Mouse (Mus musculus) CD8-positive naive resting alpha-beta T cell, adult 57 days (primary cell): ENCODE results near the gene Ndufv1. TPM values are rescaled to one million over a fixed set of nuclear protein-coding genes. Genes with fewer than 3 reads are reported as not detected.

Experiments used
- total RNA-seq: library from RNA; stranded (reverse); gene quantifications from one replicate; pipeline ENCODE4 v1.2.4, GENCODE M21; 2023

The Ndufv1 gene
- 109 TPM for total RNA-seq

DNA sequence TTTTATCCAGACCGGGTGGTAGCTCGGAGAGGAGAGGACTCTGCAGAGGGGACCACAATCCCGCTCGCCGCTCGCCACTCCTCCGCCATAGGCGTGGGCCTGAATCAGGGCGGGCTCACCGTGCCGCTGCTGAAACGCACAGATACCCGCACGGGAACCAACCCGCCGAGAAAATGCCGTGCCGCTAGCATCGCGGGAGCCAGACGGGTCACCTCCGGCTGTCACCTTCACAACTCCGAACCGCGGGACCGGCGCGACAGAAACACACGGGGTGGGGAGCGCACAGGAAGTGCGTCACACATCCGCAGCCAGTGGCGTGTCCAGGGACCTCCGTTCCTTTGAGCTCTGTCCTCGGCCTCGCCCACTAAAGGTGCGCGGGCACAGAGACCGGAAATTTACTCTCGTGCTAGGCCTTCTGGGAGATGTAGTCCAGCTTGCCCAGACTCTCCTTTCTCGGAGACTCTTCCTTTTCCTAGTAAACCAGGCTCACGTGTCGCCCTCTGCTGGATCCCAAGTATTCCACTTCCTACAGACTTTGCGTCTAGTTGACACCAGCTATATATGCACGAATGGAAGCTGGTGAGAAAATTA is at the start of gene Ndufv1:
Ndufv1 (minus strand) TSS at position 375 of the 591 bp plus-strand sequence.

DNA sequence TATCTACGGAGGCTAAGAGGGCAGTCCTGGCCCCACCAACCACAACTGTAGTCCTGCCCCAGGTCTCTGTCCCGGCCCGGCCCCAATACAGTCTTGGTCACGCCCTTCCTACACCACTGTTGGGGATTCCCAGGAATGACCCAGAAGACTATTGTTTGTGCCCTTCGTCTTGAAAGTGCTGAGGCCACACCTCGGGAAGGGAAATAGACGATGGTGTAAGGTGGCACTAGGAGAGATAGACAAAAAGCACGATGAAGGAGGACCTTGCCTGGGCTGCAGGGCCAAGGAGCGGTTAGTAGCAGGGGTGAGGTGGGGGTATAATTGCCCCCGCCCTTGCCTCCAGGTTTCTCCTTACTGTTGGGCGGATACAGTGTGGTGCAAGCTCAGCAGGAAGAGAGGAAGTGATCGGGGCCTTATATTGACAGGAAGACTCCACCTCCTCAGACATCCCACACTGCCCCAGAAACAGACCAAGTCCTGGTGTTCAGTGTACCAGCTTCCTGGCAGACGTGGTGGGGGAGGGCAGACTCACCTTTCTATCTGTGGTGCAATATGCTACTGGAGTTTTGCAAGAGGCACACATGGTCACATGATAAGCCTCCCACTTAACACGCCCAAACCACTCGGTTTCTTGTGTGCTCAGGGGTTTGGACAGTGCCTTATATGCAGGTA is 46.6 kb upstream of the Ndufv1 start, which contains the start of gene Gstp3:
Gstp3 (minus strand) TSS at position 501 of the 672 bp plus-strand sequence.

DNA sequence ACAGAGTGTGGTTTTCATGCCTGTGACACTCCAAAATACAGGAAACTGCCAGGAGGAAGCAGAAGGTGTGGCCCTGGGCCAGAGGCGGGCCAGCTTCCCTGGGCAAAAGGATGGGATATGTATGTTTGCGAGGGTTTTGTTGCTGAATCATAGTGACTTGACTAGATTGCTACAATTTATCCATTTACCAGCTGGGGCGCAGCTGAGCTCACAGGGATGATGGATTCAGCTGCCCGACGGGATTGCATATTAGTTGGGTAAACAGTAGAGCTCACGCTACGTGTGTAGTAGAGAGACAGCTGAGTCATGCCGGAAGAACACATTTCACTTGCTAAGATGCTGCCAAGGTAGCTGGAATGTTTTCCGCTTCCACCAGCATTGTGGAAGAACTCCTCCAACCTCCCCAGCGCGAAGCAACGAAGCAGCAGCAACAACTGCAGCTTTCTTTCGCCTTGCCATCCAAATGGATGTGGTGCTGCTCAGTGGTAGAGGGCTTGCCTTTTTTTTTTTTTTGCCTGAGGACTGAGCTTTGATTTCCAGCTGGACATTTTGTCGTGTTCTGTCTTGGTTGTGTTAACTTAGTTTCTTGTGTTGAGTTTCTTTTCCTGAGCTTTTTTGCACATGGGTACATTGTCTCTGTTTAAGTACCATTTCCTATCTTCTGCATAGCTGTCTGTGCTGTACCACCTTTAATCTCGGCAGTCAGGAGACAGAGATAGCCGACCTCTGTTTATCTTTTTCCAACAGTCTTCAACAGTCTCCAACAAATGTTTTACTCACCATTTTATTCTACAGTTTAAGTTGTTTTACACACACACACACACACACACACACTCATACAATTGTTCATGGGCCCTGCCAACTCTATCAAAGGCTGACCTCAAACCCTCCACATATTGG is 33.6 kb upstream of the Ndufv1 start, which contains the start of gene Gstp2:
Gstp2 (minus strand) TSS at position 58 of the 900 bp plus-strand sequence.

DNA sequence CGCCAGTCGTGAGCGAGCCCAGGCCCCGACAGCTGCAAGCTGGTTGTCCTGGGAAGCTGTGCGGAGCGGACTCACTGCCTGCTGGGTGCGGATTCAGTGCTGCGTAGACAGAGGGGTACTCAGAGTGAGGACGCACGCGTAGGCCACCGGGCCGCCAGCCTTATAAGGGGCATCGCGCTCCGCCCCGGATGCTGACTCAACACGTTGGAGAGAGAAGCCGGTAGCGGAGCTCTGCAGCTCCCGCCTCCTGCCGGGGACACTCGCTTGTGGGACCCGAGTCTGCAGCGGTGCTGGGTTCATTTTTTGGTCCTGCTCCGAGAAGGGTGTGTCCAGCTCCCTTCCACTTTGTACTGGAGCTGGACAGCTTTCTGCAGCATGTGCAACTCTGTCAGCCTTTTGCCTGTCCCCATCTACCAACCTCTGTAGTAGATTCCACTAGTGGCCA is 25.2 kb upstream of the Ndufv1 start, which contains the start of gene Gstp1:
Gstp1 (minus strand) TSS at position 198 of the 445 bp plus-strand sequence.

DNA sequence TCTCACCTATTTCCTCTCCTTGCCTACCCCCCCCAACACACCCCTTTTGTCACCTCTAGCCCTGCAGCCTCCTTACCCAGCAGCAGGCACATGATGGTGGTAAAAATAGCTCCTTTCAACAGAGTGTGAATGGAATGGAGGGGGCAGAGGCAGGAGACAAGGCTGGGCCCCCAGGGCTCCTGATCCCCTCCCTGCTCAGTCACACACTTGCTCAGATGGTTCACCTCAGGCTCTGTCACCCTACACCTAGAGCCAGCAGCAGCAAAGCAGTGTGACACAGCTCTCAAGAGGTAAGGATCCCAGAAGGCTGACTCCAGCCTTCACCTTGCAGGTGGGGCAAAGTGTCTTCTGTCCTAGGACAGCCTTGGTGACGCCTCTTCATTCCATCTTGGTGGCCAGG is 9.5 kb downstream of the Ndufv1 start, which contains the start of gene Doc2g:
Doc2g (plus strand) TSS at position 202 of the 400 bp plus-strand sequence.

DNA sequence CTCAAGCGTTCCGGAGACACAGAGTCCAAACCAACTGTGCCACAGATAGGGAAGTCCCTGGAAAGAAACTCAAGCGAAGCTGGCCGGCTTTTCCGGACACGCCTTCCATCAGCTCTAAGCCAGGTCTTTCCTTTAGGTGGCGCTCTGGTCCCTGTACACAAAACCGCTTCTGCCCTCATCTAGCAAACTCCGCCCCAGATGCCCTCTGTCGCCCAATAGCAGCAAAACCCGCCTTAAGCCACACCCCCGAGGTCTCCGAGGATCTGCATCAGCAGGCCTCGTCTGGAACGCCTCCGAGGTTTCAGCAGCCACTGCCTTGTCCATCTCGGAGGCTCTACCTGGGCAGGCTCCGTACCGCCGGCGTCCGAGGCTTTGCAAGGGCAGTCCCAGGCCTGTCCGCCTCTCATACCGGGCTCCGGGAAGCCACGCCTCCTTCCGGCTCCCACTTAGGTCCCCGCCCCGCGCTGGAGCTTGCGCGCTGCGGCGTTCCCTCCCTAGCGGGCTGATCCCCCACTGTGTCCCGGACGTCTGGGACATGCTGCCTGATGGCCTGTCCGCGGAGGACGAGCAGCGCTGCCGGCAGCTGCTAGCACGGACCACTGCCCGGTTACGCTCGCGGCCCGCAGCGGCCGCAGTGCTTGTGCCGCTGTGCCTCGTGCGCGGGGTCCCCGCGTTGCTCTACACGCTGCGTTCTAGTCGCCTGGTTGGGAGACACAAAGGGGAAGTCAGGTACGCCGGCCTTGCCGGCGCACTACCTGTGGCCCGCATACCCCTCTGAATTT is 12.3 kb downstream of the Ndufv1 start, which contains the start of the genes Nudt8 and Gm49405:
Nudt8 (plus strand) TSS at position 462 of the 782 bp plus-strand sequence.
Gm49405 (plus strand) TSS at position 508 of the 782 bp plus-strand sequence.

DNA sequence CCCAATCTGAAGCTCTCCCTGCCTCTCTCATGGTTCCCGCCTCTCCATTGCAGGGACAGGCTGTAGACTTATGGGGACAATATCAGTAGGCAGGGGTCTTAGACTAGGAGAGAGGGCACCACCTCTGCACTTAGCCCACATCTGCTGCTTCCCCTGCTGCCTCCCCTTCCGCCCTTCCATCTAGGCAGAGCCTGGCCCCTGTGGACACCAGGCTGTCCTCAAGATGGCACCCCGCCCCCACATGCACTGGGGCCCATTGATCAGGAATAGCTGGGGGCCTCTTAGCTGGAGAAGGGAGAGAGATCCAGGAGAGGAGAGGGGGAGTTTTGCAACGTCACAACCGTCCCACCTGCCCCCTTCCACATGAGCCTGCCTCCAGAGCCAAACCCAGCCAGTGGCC is 20.2 kb downstream of the Ndufv1 start, which contains the start of gene Tbx10:
Tbx10 (plus strand) TSS at position 337 of the 400 bp plus-strand sequence.

DNA sequence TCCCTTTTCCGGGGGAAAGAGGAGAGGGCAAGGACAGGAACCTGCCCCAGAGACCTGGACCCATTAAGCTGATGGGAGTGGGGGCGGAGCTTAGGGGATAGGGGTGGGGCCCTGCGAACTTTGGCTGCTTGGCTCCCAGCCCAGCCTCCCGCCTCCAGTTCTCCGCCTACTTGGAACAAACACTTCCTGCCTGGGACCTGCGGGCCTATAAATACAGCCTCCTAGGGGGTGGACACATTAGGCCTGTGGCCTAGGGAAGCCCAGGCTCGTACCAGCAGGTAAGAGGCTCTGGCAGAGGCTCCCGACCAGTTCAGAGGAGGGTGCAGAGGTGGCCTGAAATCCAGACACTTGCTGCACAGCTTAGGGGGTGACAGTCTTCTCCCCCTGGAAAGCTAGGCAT is 26.3 kb downstream of the Ndufv1 start, which contains the start of gene Acy3:
Acy3 (plus strand) TSS at position 237 of the 400 bp plus-strand sequence.

DNA sequence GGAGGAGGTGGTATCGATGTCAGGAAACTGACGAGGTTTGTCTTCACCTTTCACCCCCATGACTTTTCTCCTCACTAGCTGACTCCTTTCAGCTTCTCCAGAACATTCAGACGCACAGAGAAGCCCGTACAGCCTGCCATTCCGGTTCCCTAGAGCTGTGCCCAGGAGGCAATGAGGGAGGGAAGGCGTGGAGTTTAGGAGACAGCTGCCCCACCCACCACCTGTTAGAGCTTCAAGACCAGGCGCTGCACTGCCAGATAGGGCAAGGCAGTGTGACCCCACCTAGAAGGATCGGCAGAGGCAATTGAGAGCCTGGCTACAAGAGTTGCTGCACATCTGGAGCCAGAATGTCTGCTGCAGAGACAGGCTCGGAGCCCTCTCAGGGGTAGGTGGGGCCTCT is 40.4 kb downstream of the Ndufv1 start, which contains the start of gene Aldh3b2:
Aldh3b2 (plus strand) TSS at position 100 of the 400 bp plus-strand sequence.

DNA sequence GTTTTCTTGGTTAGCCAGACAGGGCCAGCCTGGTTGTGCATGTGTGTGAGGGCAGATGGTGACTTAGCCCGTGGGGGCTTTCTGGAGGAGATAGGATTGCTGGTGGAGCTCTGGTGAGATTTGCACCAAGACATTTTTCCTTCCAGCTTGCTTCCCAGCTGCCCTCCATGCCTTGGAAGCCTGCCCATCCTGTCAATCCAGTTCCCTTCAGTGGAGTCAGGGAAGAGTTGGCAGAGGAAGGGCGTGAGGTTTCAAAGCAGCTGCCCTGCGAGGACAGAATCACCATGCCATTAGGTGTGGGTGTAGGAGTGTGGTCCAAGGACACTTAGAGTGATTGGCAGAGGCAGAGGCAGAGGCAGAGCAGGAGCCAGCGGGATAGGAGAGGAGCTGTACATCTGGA is 54.1 kb downstream of the Ndufv1 start, which contains the start of gene Aldh3b3:
Aldh3b3 (plus strand) TSS at position 176 of the 400 bp plus-strand sequence.

Other genes with a start within 250 kb of the Ndufv1 start
- 139 TPM for gene Kmt5b, start 245.4 kb downstream of the Ndufv1 start, total RNA-seq
- 58.8 TPM for gene Chka, start 161.0 kb downstream of the Ndufv1 start, total RNA-seq
- gene Tcirg1, start 105.7 kb downstream of the Ndufv1 start, total RNA-seq: 83.4 TPM
- gene Ndufs8, start 100.0 kb downstream of the Ndufv1 start, total RNA-seq: 52.9 TPM
- gene Aldh3b1, start 83.0 kb downstream of the Ndufv1 start, total RNA-seq: 1.6 TPM
- gene Unc93b1, start 77.6 kb downstream of the Ndufv1 start, total RNA-seq: 43.8 TPM
- not detected for gene Aldh3b3, start 54.2 kb downstream of the Ndufv1 start, total RNA-seq
- gene Aldh3b2, start 40.5 kb downstream of the Ndufv1 start, total RNA-seq: not detected
- not detected for gene Acy3, start 26.2 kb downstream of the Ndufv1 start, total RNA-seq
- gene Tbx10, start 20.1 kb downstream of the Ndufv1 start, total RNA-seq: not detected
- gene Nudt8, start 12.2 kb downstream of the Ndufv1 start, total RNA-seq: 8.7 TPM
- gene Gm49405, start 12.2 kb downstream of the Ndufv1 start, total RNA-seq: 2.3 TPM
- gene Doc2g, start 9.5 kb downstream of the Ndufv1 start, total RNA-seq: 5.1 TPM
- 191 TPM for gene Gstp1, start 25.2 kb upstream of the Ndufv1 start, total RNA-seq
- 32.5 TPM for gene Gstp2, start 33.2 kb upstream of the Ndufv1 start, total RNA-seq
- 26.6 TPM for gene Gstp3, start 46.8 kb upstream of the Ndufv1 start, total RNA-seq
- not detected for gene Cabp2, start 68.8 kb upstream of the Ndufv1 start, total RNA-seq
- gene Cdk2ap2, start 84.4 kb upstream of the Ndufv1 start, total RNA-seq: 161 TPM
- gene Pitpnm1, start 87.2 kb upstream of the Ndufv1 start, total RNA-seq: 317 TPM
- gene Aip, start 113.1 kb upstream of the Ndufv1 start, total RNA-seq: 134 TPM
- 0.58 TPM for gene Gpr152, start 127.0 kb upstream of the Ndufv1 start, total RNA-seq
- 0.37 TPM for gene Cabp4, start 131.2 kb upstream of the Ndufv1 start, total RNA-seq
- gene Coro1b, start 135.8 kb upstream of the Ndufv1 start, total RNA-seq: 125 TPM
- 302 TPM for gene Ptprcap, start 140.8 kb upstream of the Ndufv1 start, total RNA-seq
- gene Rps6kb2, start 150.5 kb upstream of the Ndufv1 start, total RNA-seq: 35.9 TPM
- 63.4 TPM for gene Carns1, start 162.7 kb upstream of the Ndufv1 start, total RNA-seq
- gene Tbc1d10c, start 178.5 kb upstream of the Ndufv1 start, total RNA-seq: 309 TPM
- gene Ppp1ca, start 179.3 kb upstream of the Ndufv1 start, total RNA-seq: 343 TPM
- gene Rad9a, start 188.9 kb upstream of the Ndufv1 start, total RNA-seq: 44.6 TPM
- gene Clcf1, start 201.4 kb upstream of the Ndufv1 start, total RNA-seq: 197 TPM
- gene AC109138.7, start 201.6 kb upstream of the Ndufv1 start, total RNA-seq: not detected
- 55.7 TPM for gene Pold4, start 219.1 kb upstream of the Ndufv1 start, total RNA-seq